Mouse (Mus musculus) olfactory bulb, adult 2 months (tissue): ENCODE results near the gene Flt3.

Experiments
- CTCF ChIP-seq: fragments of 200-500 bp; IDR thresholded peaks from 2 replicates; pipeline ENCODE4 v1.5.1; 2012; ENCODE audit warnings: low read depth, mild to moderate bottlenecking, low read length, moderate library complexity; ENCODE audit not compliant: insufficient read depth
- POLR2A ChIP-seq: fragments of 200-500 bp; IDR thresholded peaks from 2 replicates; pipeline ENCODE4 v1.6.1; 2012; ENCODE audit warnings: mild to moderate bottlenecking, low read depth, low read length, moderate library complexity; ENCODE audit not compliant: insufficient read depth

- TF ChIP-seq POLR2A, result no peak
- TF ChIP-seq CTCF, result no peak
Measured at GRCm38 (mm10) chr5:147356260-147357055, 43.8 kb downstream of the Flt3 start.
